Mouse (Mus musculus) bone marrow, adult 2 months (tissue): ENCODE results near the gene Itsn1. TPM values are rescaled to one million over a fixed set of nuclear protein-coding genes. Genes with fewer than 3 reads are reported as not detected.
A peak's percentile ranks its signal among the peaks of the same experiment; 100 is the strongest.

Experiments used
- H3K27ac ChIP-seq: fragments of 200-500 bp; 2 replicates; pipeline ENCODE4 v1.5.1; 2012; ENCODE audit warnings: low read depth, mild to moderate bottlenecking, control low read depth, inconsistent platforms, low read length; ENCODE audit not compliant: control insufficient read depth, poor library complexity, insufficient read depth
- H3K4me1 ChIP-seq: fragments of 200-500 bp; 2 replicates; pipeline ENCODE4 v1.6.1; 2011; ENCODE audit warnings: low read length; ENCODE audit not compliant: control insufficient read depth, insufficient read depth
- H3K4me3 ChIP-seq: fragments of 200-500 bp; replicated peaks from 2 replicates; pipeline ENCODE3; 2011; ENCODE audit warnings: mild to moderate bottlenecking, low read depth, low read length, control low read depth; ENCODE audit not compliant: control insufficient read depth
- CTCF ChIP-seq: fragments of 200-500 bp; IDR thresholded peaks from 2 replicates; pipeline ENCODE4 v1.5.1; 2011; ENCODE audit warnings: low read length, control low read depth; ENCODE audit not compliant: control insufficient read depth, insufficient read depth
- POLR2A ChIP-seq: fragments of 200-500 bp; IDR thresholded peaks from 2 replicates; pipeline ENCODE4 v1.6.1; 2011; ENCODE audit warnings: low read depth, mild to moderate bottlenecking, control low read depth, low read length, borderline replicate concordance; ENCODE audit not compliant: control insufficient read depth
- WGBS: fragments of 180-500 bp; shearing (Covaris S2); methylation state at CpG from one replicate; pipeline ENCODE4 v1.1.7; 2018; 5-methylcytosine and 5-hydroxymethylcytosine counted together
- polyA plus RNA-seq: library from polyadenylated mRNA; stranded (reverse); fragments of >200 nt; gene quantifications from 2 replicates; pipeline ENCODE4 v1.2.4, GENCODE M21; 2011; ENCODE audit warnings: low replicate concordance; ENCODE audit not compliant: missing spikeins, insufficient read depth, insufficient read length

Gene Itsn1
- polyA plus RNA-seq, 1 experiment, result 158 TPM

- H3K4me1 ChIP-seq, result no peaks in the 10 kb centered on the region
- 37% methylated on average over 8 of the region's 8 CpGs for WGBS
- no peak for TF ChIP-seq CTCF
- TF ChIP-seq POLR2A, result no peak
- H3K27ac ChIP-seq, result no peak overlapping the region
- H3K4me3 ChIP-seq, result no peak overlapping the region
These were observed 33.8 kb upstream of the Itsn1 start for GRCm38 (mm10) chr16:91695108-91695755.

- WGBS, result 77% methylated on average over 1 of the region's 1 CpGs
- Histone ChIP-seq H3K27ac (no peak overlapping the region), H3K4me1 (no peaks in the 10 kb centered on the region), H3K4me3 (no peak overlapping the region)
- TF ChIP-seq POLR2A, result no peak
- TF ChIP-seq CTCF, result no peak
These were observed 30.1 kb upstream of the Itsn1 start for GRCm38 (mm10) chr16:91698995-91699394.

- H3K4me3 ChIP-seq, result no peak overlapping the region
- 93% methylated on average over 13 of the region's 13 CpGs for WGBS
- no peaks in the 10 kb centered on the region for H3K4me1 ChIP-seq
- H3K27ac ChIP-seq, result no peak overlapping the region
- TF ChIP-seq CTCF, result no peak
- no peak for TF ChIP-seq POLR2A
These were observed 27.2 kb upstream of the Itsn1 start for GRCm38 (mm10) chr16:91701908-91702307.

- no peak for TF ChIP-seq CTCF
- TF ChIP-seq POLR2A, result no peak
- Histone ChIP-seq H3K4me1 (no peaks in the 10 kb centered on the region), H3K4me3 (no peak overlapping the region), H3K27ac (no peak overlapping the region)
- 79% methylated on average over 3 of the region's 3 CpGs for WGBS
These were observed 26.3 kb upstream of the Itsn1 start for GRCm38 (mm10) chr16:91702771-91703188.

- 87% methylated on average over 14 of the region's 14 CpGs for WGBS
- Histone ChIP-seq H3K27ac (no peak overlapping the region), H3K4me3 (no peak overlapping the region), H3K4me1 (no peaks in the 10 kb centered on the region)
- no peak for TF ChIP-seq CTCF
- no peak for TF ChIP-seq POLR2A
These were observed 24.3 kb upstream of the Itsn1 start for GRCm38 (mm10) chr16:91704603-91705340.

- H3K27ac ChIP-seq, result no peak overlapping the region
- WGBS, result 88% methylated on average over 7 of the region's 7 CpGs
- H3K4me1 ChIP-seq, result no peaks in the 10 kb centered on the region
- H3K4me3 ChIP-seq, result no peak overlapping the region
- no peak for TF ChIP-seq POLR2A
- TF ChIP-seq CTCF, result no peak
These were observed 18.8 kb upstream of the Itsn1 start for GRCm38 (mm10) chr16:91710241-91710640.

- WGBS, result 51% methylated on average over 11 of the region's 11 CpGs
- Histone ChIP-seq H3K4me1 (peaks cover 1% of the 10 kb centered on the region; the same call in 1 of the 2 replicates), H3K27ac (peak overlapping the region; percentile 80; the same call in 1 of the 2 replicates), H3K4me3 (no peak overlapping the region)
- TF ChIP-seq CTCF, result peak; percentile 30; the same call in 1 of the 2 replicates
- peak; percentile 64; the same call in 1 of the 2 replicates for TF ChIP-seq POLR2A
These were observed 12.1 kb upstream of the Itsn1 start for GRCm38 (mm10) chr16:91716927-91717349.

- Histone ChIP-seq H3K4me3 (no peak overlapping the region), H3K4me1 (peaks cover 1% of the 10 kb centered on the region; the same call in 1 of the 2 replicates), H3K27ac (peak overlapping the region; percentile 79)
- TF ChIP-seq CTCF (no peak), POLR2A (no peak)
- WGBS, result 67% methylated on average over 4 of the region's 4 CpGs
These were observed 11.7 kb upstream of the Itsn1 start for GRCm38 (mm10) chr16:91717399-91717798.
